Mouse (Mus musculus) ES-Bruce4 (cell line): ENCODE results near the gene Ss18l1.

Experiments
- CTCF ChIP-seq: IDR thresholded peaks from one replicate; pipeline ENCODE4 v1.8.1; 2011; ENCODE audit warnings: low read depth, low read length
- EP300 ChIP-seq: IDR thresholded peaks from 2 replicates; pipeline ENCODE4 v1.6.1; 2011; ENCODE audit warnings: low read depth, low read length; ENCODE audit not compliant: insufficient read depth
- POLR2A ChIP-seq: IDR thresholded peaks from one replicate; pipeline ENCODE4 v1.8.1; 2011; ENCODE audit warnings: low read length; ENCODE audit not compliant: insufficient read depth

DNA sequence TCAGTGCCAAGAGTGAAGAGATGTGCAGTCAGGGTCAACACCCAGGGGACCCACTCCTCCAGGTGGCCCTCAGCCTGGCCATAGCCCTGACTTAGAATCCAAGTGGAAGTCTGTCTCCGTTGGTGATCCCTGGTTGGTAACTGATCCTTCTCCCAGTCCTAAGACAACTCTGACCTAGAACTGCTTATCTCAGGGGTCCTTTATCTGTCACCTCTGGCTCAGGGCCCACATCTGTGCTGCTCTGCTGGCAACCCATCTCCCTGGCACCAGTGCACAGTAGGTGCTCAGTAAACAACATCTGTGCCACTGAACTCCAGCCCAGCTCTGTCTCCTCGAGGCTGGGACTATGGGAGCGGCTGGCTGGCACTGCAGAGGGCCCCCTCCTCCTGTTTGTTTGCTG, 55.3 kb downstream of the Ss18l1 start:
- TF ChIP-seq POLR2A (no peak), EP300 (no peak), CTCF (no peak)
